Mouse (Mus musculus) thymus, adult 2 months (tissue): ENCODE measurements around the gene Gucy2g.

Source experiments
- CTCF ChIP-seq: fragments of 200-500 bp; IDR thresholded peaks from 2 replicates; pipeline ENCODE4 v1.5.1; 2012; ENCODE audit warnings: mild to moderate bottlenecking, control low read depth, low read length, moderate library complexity, borderline replicate concordance; ENCODE audit not compliant: control insufficient read depth, poor library complexity, insufficient read depth; ENCODE audit errors: extremely low read depth
- POLR2A ChIP-seq: fragments of 200-500 bp; IDR thresholded peaks from 2 replicates; pipeline ENCODE4 v1.6.1; 2012; ENCODE audit warnings: mild to moderate bottlenecking, low read length, control low read depth, moderate library complexity; ENCODE audit not compliant: control insufficient read depth, poor library complexity, insufficient read depth; ENCODE audit errors: extremely low read depth

DNA sequence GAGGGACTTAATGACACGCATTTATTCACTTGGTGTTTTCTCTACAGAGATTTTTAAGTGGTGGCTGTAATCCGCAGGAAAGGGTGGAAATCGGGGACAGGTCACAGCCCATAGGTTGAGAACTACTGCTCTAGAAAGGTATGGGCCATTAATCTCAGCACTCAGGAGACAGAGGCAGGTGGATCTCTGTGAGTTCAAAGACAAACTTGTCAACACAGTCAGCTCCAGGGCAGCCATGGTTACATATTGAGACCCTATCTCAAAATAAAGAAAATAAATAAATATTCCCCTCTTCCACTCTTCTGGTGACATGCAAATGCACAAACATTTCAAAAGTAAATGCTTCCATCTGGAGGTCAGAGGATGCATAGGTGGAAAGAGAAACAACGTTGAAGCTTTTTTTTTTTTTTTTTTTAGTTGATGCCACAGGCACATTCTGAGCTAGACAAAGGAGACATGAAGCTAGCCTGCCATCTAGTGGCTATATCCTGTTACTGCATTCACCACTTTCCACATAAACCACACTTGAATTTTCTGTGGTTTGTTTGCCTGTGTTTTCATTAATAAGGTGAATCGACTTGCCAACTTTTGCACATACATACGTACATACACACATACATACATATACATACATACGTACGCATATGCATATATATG is 34.4 kb downstream of the Gucy2g start:
- TF ChIP-seq CTCF (no peak), POLR2A (no peak)
